Mouse (Mus musculus) midbrain, embryonic 12.5 days (tissue): ENCODE measurements around the gene Il18. TPM values are rescaled to one million over a fixed set of nuclear protein-coding genes. Genes with fewer than 3 reads are reported as not detected.
"Not testable (repeated sequence)": the region's sequence is repeated elsewhere in the genome, so short reads cannot be mapped to it uniquely, and the experiment has no call there.

Experiments
- ATAC-seq: fragments of 200-750 bp; cut with Nextera tagmentation; 2 replicates; pipeline ENCODE4 v1.8.0; 2017; ENCODE audit warnings: low read depth, moderate TSS enrichment, moderate library complexity; ENCODE audit not compliant: low FRiP score
- H3K27ac ChIP-seq: fragments of 300-500 bp; sonication (generic); replicated peaks from 2 replicates; pipeline ENCODE4 v1.5.1; 2016; ENCODE audit warnings: mild to moderate bottlenecking
- H3K27me3 ChIP-seq: fragments of 300-500 bp; sonication (generic); 2 replicates; pipeline ENCODE4 v1.6.1; 2016; ENCODE audit warnings: mild to moderate bottlenecking
- H3K36me3 ChIP-seq: fragments of 300-500 bp; sonication (generic); 2 replicates; pipeline ENCODE4 v1.6.1; 2016
- H3K4me1 ChIP-seq: fragments of 300-500 bp; sonication (generic); 2 replicates; pipeline ENCODE4 v1.6.1; 2016
- H3K4me2 ChIP-seq: fragments of 300-500 bp; sonication (generic); replicated peaks from 2 replicates; pipeline ENCODE4 v1.6.1; 2016; ENCODE audit warnings: mild to moderate bottlenecking, moderate library complexity
- H3K4me3 ChIP-seq: fragments of 300-500 bp; sonication (generic); 2 replicates; pipeline ENCODE4 v1.5.1; 2016; ENCODE audit warnings: mild to moderate bottlenecking
- H3K9ac ChIP-seq: fragments of 300-500 bp; sonication (generic); replicated peaks from 2 replicates; pipeline ENCODE4 v1.6.1; 2016; ENCODE audit warnings: mild to moderate bottlenecking, moderate library complexity
- H3K9me3 ChIP-seq: fragments of 300-500 bp; sonication (generic); 2 replicates; pipeline ENCODE4 v1.6.1; 2016; ENCODE audit warnings: mild to moderate bottlenecking
- WGBS: fragments of 180-500 bp; shearing (Covaris S2); methylation state at CpG from one replicate; pipeline ENCODE4 v1.1.7; 2016; 5-methylcytosine and 5-hydroxymethylcytosine counted together
- polyA plus RNA-seq: library from polyadenylated mRNA; unstranded; fragments of >200 nt; fragmentation: Nextera tagmentation; extraction: Ambion mirVana; gene quantifications from 2 replicates; pipeline ENCODE4 v1.2.1, GENCODE M21; 2016

Il18 gene
- polyA plus RNA-seq, 1 experiment from 2014 or later: 21.9 TPM

DNA sequence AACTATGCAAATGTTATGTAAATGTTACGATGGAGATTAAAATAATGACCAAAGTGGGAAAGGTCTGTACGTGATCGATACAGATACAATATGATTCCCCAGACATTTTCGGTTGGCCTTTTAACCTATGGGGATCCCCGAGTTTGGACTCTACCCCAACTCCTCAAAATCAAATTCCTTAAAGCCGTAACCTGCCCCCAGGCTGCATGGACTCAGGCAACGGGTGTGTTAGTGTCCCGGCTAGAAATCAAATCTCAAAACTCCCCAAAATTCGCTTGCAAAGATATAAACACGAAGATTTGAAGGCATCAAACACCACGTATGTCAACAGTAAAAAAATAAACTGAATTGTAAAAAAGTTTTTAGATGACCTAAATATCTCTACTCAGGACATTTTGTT is 61.5 kb downstream of the Il18 start:
- no peak overlapping the region for H3K27ac ChIP-seq
- peak overlapping the region; percentile 94 for H3K9ac ChIP-seq
- peak overlapping the region; percentile 83 for H3K4me2 ChIP-seq
- peaks cover 15% of the 10 kb centered on the region for H3K4me1 ChIP-seq
- H3K4me3 ChIP-seq: peak overlapping the region; percentile 100
- WGBS: 36% methylated on average over 11 of the region's 11 CpGs
- ATAC-seq: no peak
- no peaks in the 10 kb centered on the region for H3K9me3 ChIP-seq
- peaks cover 40% of the 10 kb centered on the region for H3K36me3 ChIP-seq
- no peaks in the 10 kb centered on the region for H3K27me3 ChIP-seq

DNA sequence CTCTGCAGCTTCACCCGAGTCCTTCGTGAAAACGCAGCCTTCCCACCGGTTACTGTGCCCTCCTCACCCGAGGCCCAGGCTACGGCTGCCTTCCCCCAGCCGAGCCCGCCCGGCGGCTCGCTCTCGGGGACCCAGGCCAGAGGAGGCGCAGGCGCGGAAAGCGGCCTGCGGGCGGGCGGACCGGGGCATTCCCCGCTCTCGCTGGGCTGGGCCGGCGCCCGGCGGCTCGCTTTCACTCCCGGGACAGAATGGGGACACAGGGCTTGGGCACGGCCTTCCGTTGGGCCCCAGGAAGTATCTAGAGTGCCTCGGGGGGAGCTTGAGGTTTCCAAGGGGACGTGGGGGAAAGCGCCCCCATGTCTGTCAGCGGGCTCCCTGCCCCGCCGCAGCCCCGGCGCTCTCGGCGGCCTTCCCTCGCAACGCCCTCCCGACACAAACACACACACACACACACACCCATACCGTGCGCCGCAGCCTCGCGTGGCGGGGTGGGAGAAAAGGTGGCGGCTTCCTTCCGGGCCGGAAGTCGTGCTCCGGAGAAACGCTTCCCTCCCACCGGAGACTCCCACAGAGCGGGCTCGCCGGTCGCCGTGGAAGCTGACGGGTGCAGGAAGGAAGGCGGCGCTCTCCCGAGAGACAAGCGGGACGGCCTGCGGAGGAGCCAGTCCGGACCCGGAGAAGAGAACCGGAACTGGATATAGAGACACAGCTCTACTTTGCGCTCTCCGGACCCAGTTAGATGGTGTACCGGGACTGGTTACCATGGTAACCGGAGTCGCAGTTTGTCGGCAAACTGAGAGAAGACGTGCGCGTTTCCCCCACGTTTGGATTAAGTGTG is 62.4 kb downstream of the Il18 start, which contains the start of the genes Pih1d2 and Nkapd1:
TSS of gene Pih1d2 (plus strand) at position 556 of the 838 bp plus-strand sequence.
TSS of gene Nkapd1 (minus strand) at position 699 of the 838 bp plus-strand sequence.
- Histone ChIP-seq H3K27me3 (no peaks in the 10 kb centered on the region), H3K4me3 (peak within 1 kb of the TSS; percentile 100), H3K36me3 (peaks cover 33% of the 10 kb centered on the region), H3K9ac (peak within 1 kb of the TSS; percentile 94), H3K4me2 (peak within 1 kb of the TSS; percentile 83), H3K4me1 (peaks cover 15% of the 10 kb centered on the region), H3K9me3 (no peaks in the 10 kb centered on the region), H3K27ac (peak within 1 kb of the TSS; percentile 86)
- under 1% methylated on average over 74 of the region's 81 CpGs for WGBS
- peak; percentile 95 for ATAC-seq

- H3K27ac ChIP-seq: no peak overlapping the region
- H3K9me3 ChIP-seq: no peaks in the 10 kb centered on the region
Observed at GRCm38 (mm10) chr9:50617794-50618330, 63.2 kb downstream of the Il18 start.

DNA sequence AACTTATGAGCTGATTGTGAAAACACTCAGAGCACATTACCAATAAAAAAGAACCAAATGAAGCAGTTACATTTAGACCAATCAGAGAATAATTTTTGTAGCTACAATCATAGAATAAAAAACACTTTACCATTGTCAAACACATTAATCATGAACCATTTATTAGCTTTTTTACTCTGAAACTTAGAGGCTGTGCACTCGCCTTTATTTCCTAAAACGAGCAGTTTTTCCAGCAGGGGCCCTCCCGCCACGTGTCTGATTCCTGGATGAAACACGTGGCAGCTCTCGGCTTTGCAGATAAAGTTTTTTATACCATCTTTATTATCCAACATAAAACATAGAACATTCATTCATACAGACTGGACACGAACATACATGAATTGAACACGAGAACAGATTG is 76.3 kb downstream of the Il18 start:
- H3K27me3 ChIP-seq, ATAC-seq, H3K4me3 ChIP-seq, H3K9me3 ChIP-seq, H3K4me1 ChIP-seq, H3K4me2 ChIP-seq, H3K27ac ChIP-seq, H3K9ac ChIP-seq: not testable (repeated sequence)
- 92% methylated on average over 6 of the region's 8 CpGs for WGBS
- H3K36me3 ChIP-seq: peaks cover 36% of the 10 kb centered on the region

More at GRCm38 (mm10) chr9:50617794-50618330, 63.2 kb downstream of the Il18 start:
- peaks cover 25% of the 10 kb centered on the region for H3K36me3 ChIP-seq
- H3K4me2 ChIP-seq: peak overlapping the region; percentile 83
- ATAC-seq: 0 out of 2 replicates have a peak, but pooled peaks have one; percentile 20
- H3K9ac ChIP-seq: no peak overlapping the region
- H3K4me1 ChIP-seq: peaks cover 15% of the 10 kb centered on the region
- WGBS: 65% methylated on average over 9 of the region's 9 CpGs
- peak overlapping the region; percentile 100 for H3K4me3 ChIP-seq
- H3K27me3 ChIP-seq: no peaks in the 10 kb centered on the region

Other genes with a start within 250 kb of the Il18 start
- gene Rpl10-ps3, start 209.9 kb upstream of the Il18 start, polyA plus RNA-seq: 121 and 146 TPM in 2 replicates
- gene Plet1, start 60.3 kb upstream of the Il18 start, polyA plus RNA-seq: 0.37 and 0.63 TPM in 2 replicates
- gene Pts, start 26.1 kb upstream of the Il18 start, polyA plus RNA-seq: 97.4 and 102 TPM in 2 replicates
- gene Bco2, start 354 bp downstream of the Il18 start, polyA plus RNA-seq: 0.17 and 0.48 TPM in 2 replicates
- gene Tex12, start 6.5 kb downstream of the Il18 start, polyA plus RNA-seq: 0.48 and 0.93 TPM in 2 replicates
- gene Sdhd, start 49.0 kb downstream of the Il18 start, polyA plus RNA-seq: 209 and 224 TPM in 2 replicates
- 344 and 368 TPM in 2 replicates for gene Timm8b, start 49.1 kb downstream of the Il18 start, polyA plus RNA-seq
- 5.3 and 7.0 TPM in 2 replicates for gene Pih1d2, start 62.5 kb downstream of the Il18 start, polyA plus RNA-seq
- 27.7 and 28.0 TPM in 2 replicates for gene Nkapd1, start 62.6 kb downstream of the Il18 start, polyA plus RNA-seq
- gene Dlat, start 105.0 kb downstream of the Il18 start, polyA plus RNA-seq: 45.8 and 51.1 TPM in 2 replicates
- gene Dixdc1, start 184.7 kb downstream of the Il18 start, polyA plus RNA-seq: 28.5 and 32.0 TPM in 2 replicates
- 0.42 and 0.56 TPM in 2 replicates for gene 2310030G06Rik, start 191.7 kb downstream of the Il18 start, polyA plus RNA-seq
- 6.0 and 7.5 TPM in 2 replicates for gene Cryab, start 196.5 kb downstream of the Il18 start, polyA plus RNA-seq
- 0.48 TPM in 1 of 2 replicates, not detected in the other for gene Hspb2, start 197.5 kb downstream of the Il18 start, polyA plus RNA-seq
- 11.7 and 12.5 TPM in 2 replicates for gene Fdxacb1, start 213.4 kb downstream of the Il18 start, polyA plus RNA-seq
- gene Alg9, start 220.2 kb downstream of the Il18 start, polyA plus RNA-seq: 42.6 and 42.8 TPM in 2 replicates
- gene 1110032A03Rik, start 220.7 kb downstream of the Il18 start, polyA plus RNA-seq: 37.6 and 42.0 TPM in 2 replicates